Mouse (Mus musculus): ENCODE measurements around the gene Emp3.
A peak's percentile ranks its signal among the peaks of the same experiment; 100 is the strongest.
"Not testable (repeated sequence)": the region's sequence is repeated elsewhere in the genome, so short reads cannot be mapped to it uniquely, and the experiment has no call there.

Gene Emp3

GRCm38 (mm10) chr7:45915011-45915410 lies 6.2 kb downstream of the Emp3 start:
- no peak for DNase-seq (ENCODE audit: low spot score)

GRCm38 (mm10) chr7:45914067-45914466 lies 7.1 kb downstream of the Emp3 start:
- DNase-seq (ENCODE audit: low spot score): no peak

- DNase-seq (ENCODE audit: low spot score): no peak
Observed at GRCm38 (mm10) chr7:45909145-45909544, 12.1 kb downstream of the Emp3 start.

- DNase-seq (ENCODE audit: low spot score): no peak
Observed at GRCm38 (mm10) chr7:45908384-45908783, 12.8 kb downstream of the Emp3 start.

GRCm38 (mm10) chr7:45906622-45907021 lies 14.6 kb downstream of the Emp3 start:
- DNase-seq (ENCODE audit: low spot score): no peak

GRCm38 (mm10) chr7:45902481-45903002 lies 18.7 kb downstream of the Emp3 start:
- no peak for DNase-seq (ENCODE audit: low spot score)

GRCm38 (mm10) chr7:45901562-45901961 lies 19.6 kb downstream of the Emp3 start:
- peak; percentile 65 for DNase-seq (ENCODE audit: low spot score)

- DNase-seq (ENCODE audit: low spot score): peak; percentile 67
Observed at GRCm38 (mm10) chr7:45898125-45898524, 23.1 kb downstream of the Emp3 start.

- peak; percentile 61 for DNase-seq (ENCODE audit: low spot score)
Observed at GRCm38 (mm10) chr7:45897258-45897757, 23.9 kb downstream of the Emp3 start.

GRCm38 (mm10) chr7:45896517-45897257 lies 24.5 kb downstream of the Emp3 start, which contains the start of the genes Syngr4 and Tmem143:
Syngr4 (minus strand) TSS chr7:45896714.
Tmem143 (plus strand) TSS chr7:45896941.
- peak; percentile 99 for DNase-seq (ENCODE audit: low spot score)

GRCm38 (mm10) chr7:45895931-45896516 lies 25.2 kb downstream of the Emp3 start:
- no peak for DNase-seq (ENCODE audit: low spot score)

- no peak for DNase-seq (ENCODE audit: low spot score)
Observed at GRCm38 (mm10) chr7:45892651-45893050, 28.6 kb downstream of the Emp3 start.

- DNase-seq (ENCODE audit: low spot score): no peak
Observed at GRCm38 (mm10) chr7:45887246-45887645, 34.0 kb downstream of the Emp3 start.

GRCm38 (mm10) chr7:45881011-45881410 lies 40.2 kb downstream of the Emp3 start:
- no peak for DNase-seq (ENCODE audit: low spot score)

- no peak for DNase-seq (ENCODE audit: low spot score)
Observed at GRCm38 (mm10) chr7:45880531-45880930, 40.7 kb downstream of the Emp3 start.

GRCm38 (mm10) chr7:45878278-45878677 lies 42.9 kb downstream of the Emp3 start, which contains the start of gene Grin2d:
Grin2d (minus strand) TSS chr7:45878378.
- DNase-seq (ENCODE audit: low spot score): not testable (repeated sequence)

- no peak for DNase-seq (ENCODE audit: low spot score)
Observed at GRCm38 (mm10) chr7:45876895-45877294, 44.3 kb downstream of the Emp3 start.

GRCm38 (mm10) chr7:45873061-45873947 lies 47.9 kb downstream of the Emp3 start:
- DNase-seq (ENCODE audit: low spot score): peak; percentile 66

- DNase-seq (ENCODE audit: low spot score): peak; percentile 87
Observed at GRCm38 (mm10) chr7:45872624-45873023, 48.6 kb downstream of the Emp3 start, which contains the start of gene Kdelr1. Kdelr1 (plus strand) TSS chr7:45872772.

GRCm38 (mm10) chr7:45870282-45871058 lies 50.7 kb downstream of the Emp3 start:
- DNase-seq (ENCODE audit: low spot score): no peak

GRCm38 (mm10) chr7:45869787-45870186 lies 51.4 kb downstream of the Emp3 start:
- no peak for DNase-seq (ENCODE audit: low spot score)

Data from c-Kit-positive CD71-positive TER-119-positive erythroid progenitor cells, embryonic 14.5 days (primary cell).